Mouse (Mus musculus) hindbrain, embryonic 14.5 days (tissue): ENCODE data around the gene Zkscan2. TPM values are rescaled to one million over a fixed set of nuclear protein-coding genes. Genes with fewer than 3 reads are reported as not detected.

Experiments
- ATAC-seq: fragments of 200-750 bp; cut with Nextera tagmentation; 2 replicates; pipeline ENCODE4 v1.8.0; 2017; ENCODE audit warnings: moderate number of reproducible peaks, mild to moderate bottlenecking, moderate TSS enrichment, moderate library complexity; ENCODE audit not compliant: low FRiP score
- DNase-seq: peaks from one replicate; pipeline ENCODE4 v3.0.0-alpha.2; 2015; ENCODE audit warnings: low spot score
- H3K27ac ChIP-seq: fragments of 300-500 bp; sonication (generic); 2 replicates; pipeline ENCODE4 v1.5.1; 2014; ENCODE audit warnings: mild to moderate bottlenecking, moderate library complexity
- H3K27me3 ChIP-seq: fragments of 300-500 bp; sonication (generic); 2 replicates; pipeline ENCODE4 v1.6.1; 2014; ENCODE audit warnings: mild to moderate bottlenecking, low read length, mixed read lengths; ENCODE audit not compliant: control insufficient read depth, insufficient read depth
- H3K36me3 ChIP-seq: fragments of 300-500 bp; sonication (generic); replicated peaks from 2 replicates; pipeline ENCODE4 v1.6.1; 2014; ENCODE audit not compliant: control insufficient read depth, insufficient read depth
- H3K4me1 ChIP-seq: fragments of 300-500 bp; sonication (generic); replicated peaks from 2 replicates; pipeline ENCODE4 v1.6.1; 2014; ENCODE audit warnings: antibody characterized with exemption, low read length, mixed read lengths; ENCODE audit not compliant: control insufficient read depth, insufficient read depth
- H3K4me2 ChIP-seq: fragments of 300-500 bp; sonication (generic); replicated peaks from 2 replicates; pipeline ENCODE4 v1.6.1; 2014; ENCODE audit warnings: mild to moderate bottlenecking, moderate library complexity
- H3K4me3 ChIP-seq: fragments of 300-500 bp; sonication (generic); replicated peaks from 2 replicates; pipeline ENCODE4 v1.5.1; 2014; ENCODE audit warnings: mild to moderate bottlenecking, low read length
- H3K9ac ChIP-seq: fragments of 300-500 bp; sonication (generic); 2 replicates; pipeline ENCODE4 v1.6.1; 2014
- H3K9me3 ChIP-seq: fragments of 300-500 bp; sonication (generic); 2 replicates; pipeline ENCODE4 v1.6.1; 2016; ENCODE audit warnings: low read length; ENCODE audit not compliant: control insufficient read depth
- whole genome bisulfite sequencing: fragments of 180-500 bp; shearing (Covaris S2); extraction: QIAGEN DNeasy Blood & Tissue Kit; methylation state at CpG from one replicate; pipeline ENCODE4 v1.1.7; 2014; 5-methylcytosine and 5-hydroxymethylcytosine counted together
- polyA plus RNA-seq: library from polyadenylated mRNA; unstranded; fragments of >200 nt; fragmentation: Nextera tagmentation; extraction: Ambion mirVana; gene quantifications from 2 replicates; pipeline ENCODE4 v1.2.1, GENCODE M21; 2014

The Zkscan2 gene
- polyA plus RNA-seq, 1 experiment from 2014 or later, result 16.9 TPM

DNA sequence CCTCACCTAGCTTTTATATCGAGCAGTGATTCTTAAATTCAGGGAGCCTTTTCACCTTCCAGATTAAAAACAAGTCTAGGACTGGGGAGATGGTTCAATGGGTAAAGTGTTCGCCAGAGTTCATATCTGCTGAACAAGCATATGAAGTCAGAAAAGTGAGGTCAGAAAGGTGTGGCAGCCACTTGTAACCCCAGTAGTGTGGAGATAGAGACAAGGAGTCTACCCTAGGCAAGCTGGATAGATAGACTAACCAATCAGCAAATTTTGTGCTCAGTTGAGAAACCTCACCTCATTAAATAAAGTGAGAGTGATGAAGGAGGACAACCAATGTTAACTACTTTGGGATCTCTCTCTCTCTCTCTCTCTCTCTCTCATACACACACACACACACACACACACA, 49.7 kb downstream of the Zkscan2 start:
- no peaks in the 10 kb centered on the region for H3K36me3 ChIP-seq
- no peaks in the 10 kb centered on the region for H3K9me3 ChIP-seq
- H3K27ac ChIP-seq, result no peak overlapping the region
- ATAC-seq (no peak), DNase-seq (no peak)
- H3K4me1 ChIP-seq, result no peaks in the 10 kb centered on the region
- 91% methylated on average over 2 of the region's 2 CpGs for WGBS
- H3K4me3 ChIP-seq, result no peak overlapping the region
- H3K4me2 ChIP-seq, result no peak overlapping the region
- no peaks in the 10 kb centered on the region for H3K27me3 ChIP-seq
- H3K9ac ChIP-seq, result no peak overlapping the region

- ATAC-seq (no peak), DNase-seq (no peak)
- Histone ChIP-seq H3K27ac (no peak overlapping the region), H3K9ac (no peak overlapping the region), H3K4me3 (no peak overlapping the region), H3K4me2 (no peak overlapping the region), H3K27me3 (no peaks in the 10 kb centered on the region), H3K4me1 (no peaks in the 10 kb centered on the region), H3K36me3 (no peaks in the 10 kb centered on the region), H3K9me3 (no peaks in the 10 kb centered on the region)
- WGBS, result 59% methylated on average over 10 of the region's 10 CpGs
Observed at GRCm38 (mm10) chr7:123449676-123450075, 50.6 kb downstream of the Zkscan2 start.

GRCm38 (mm10) chr7:123448794-123449193, 51.5 kb downstream of the Zkscan2 start:
- Histone ChIP-seq H3K27me3 (no peaks in the 10 kb centered on the region), H3K9me3 (no peaks in the 10 kb centered on the region), H3K4me2 (no peak overlapping the region), H3K27ac (no peak overlapping the region), H3K36me3 (no peaks in the 10 kb centered on the region), H3K9ac (no peak overlapping the region), H3K4me1 (no peaks in the 10 kb centered on the region), H3K4me3 (no peak overlapping the region)
- ATAC-seq, result no peak
- no peak for DNase-seq
- 95% methylated on average over 2 of the region's 2 CpGs for WGBS

GRCm38 (mm10) chr7:123442079-123442478, 58.2 kb downstream of the Zkscan2 start:
- no peak overlapping the region for H3K27ac ChIP-seq
- 85% methylated on average over 1 of the region's 1 CpGs for WGBS
- no peak overlapping the region for H3K4me2 ChIP-seq
- no peak overlapping the region for H3K4me3 ChIP-seq
- ATAC-seq, result no peak
- H3K27me3 ChIP-seq, result no peaks in the 10 kb centered on the region
- 0 out of 2 replicates have a peak, but pooled peaks cover 2% of the 10 kb centered on the region for H3K9me3 ChIP-seq
- DNase-seq, result no peak
- H3K9ac ChIP-seq, result no peak overlapping the region
- H3K36me3 ChIP-seq, result no peaks in the 10 kb centered on the region
- H3K4me1 ChIP-seq, result no peaks in the 10 kb centered on the region

DNA sequence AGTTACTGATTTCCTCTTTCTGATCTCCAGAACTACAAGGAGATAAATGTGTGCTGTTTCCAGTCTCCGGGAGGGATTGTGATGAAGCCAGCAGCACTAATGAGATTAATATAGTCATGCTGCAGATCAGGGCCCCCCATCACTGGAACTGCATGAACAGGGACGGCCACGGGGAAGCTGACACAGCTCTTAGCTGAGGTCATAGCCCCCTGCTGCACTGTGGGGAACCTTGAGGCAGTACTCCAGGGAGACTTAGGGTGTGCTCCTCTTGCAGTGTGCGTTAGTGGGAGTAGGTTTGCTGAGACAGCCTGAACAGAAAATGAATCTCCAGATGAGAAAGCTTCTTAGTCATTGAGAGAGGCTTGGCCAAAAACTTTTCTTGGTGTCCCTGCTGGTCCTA, 69.0 kb downstream of the Zkscan2 start:
- Histone ChIP-seq H3K4me3 (no peak overlapping the region), H3K9me3 (0 out of 2 replicates have a peak, but pooled peaks cover 8% of the 10 kb centered on the region), H3K27me3 (no peaks in the 10 kb centered on the region), H3K36me3 (peaks cover 38% of the 10 kb centered on the region), H3K9ac (no peak overlapping the region), H3K27ac (no peak overlapping the region), H3K4me2 (no peak overlapping the region), H3K4me1 (no peaks in the 10 kb centered on the region)
- 65% methylated on average over 4 of the region's 4 CpGs for WGBS
- no peak for ATAC-seq
- DNase-seq, result no peak

DNA sequence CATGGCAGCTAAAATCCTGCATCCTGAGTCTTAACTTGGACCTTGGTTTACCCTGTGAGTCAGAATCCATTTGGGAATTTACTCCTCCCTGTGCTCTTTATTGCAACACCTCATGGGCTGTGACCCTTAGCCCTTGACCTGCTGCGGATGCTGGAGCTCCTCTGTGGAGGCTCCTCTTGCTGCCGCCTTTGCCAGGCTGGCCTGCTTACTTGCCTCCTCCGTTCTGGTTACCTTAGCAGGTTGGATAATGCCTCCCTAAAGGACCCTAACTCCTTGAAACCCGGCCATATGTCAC, 69.9 kb downstream of the Zkscan2 start:
- DNase-seq (no peak), ATAC-seq (no peak)
- 89% methylated on average over 4 of the region's 4 CpGs for WGBS
- Histone ChIP-seq H3K36me3 (peaks cover 41% of the 10 kb centered on the region), H3K4me3 (no peak overlapping the region), H3K27me3 (no peaks in the 10 kb centered on the region), H3K9me3 (0 out of 2 replicates have a peak, but pooled peaks cover 8% of the 10 kb centered on the region), H3K4me2 (no peak overlapping the region), H3K27ac (no peak overlapping the region), H3K9ac (no peak overlapping the region), H3K4me1 (no peaks in the 10 kb centered on the region)

DNA sequence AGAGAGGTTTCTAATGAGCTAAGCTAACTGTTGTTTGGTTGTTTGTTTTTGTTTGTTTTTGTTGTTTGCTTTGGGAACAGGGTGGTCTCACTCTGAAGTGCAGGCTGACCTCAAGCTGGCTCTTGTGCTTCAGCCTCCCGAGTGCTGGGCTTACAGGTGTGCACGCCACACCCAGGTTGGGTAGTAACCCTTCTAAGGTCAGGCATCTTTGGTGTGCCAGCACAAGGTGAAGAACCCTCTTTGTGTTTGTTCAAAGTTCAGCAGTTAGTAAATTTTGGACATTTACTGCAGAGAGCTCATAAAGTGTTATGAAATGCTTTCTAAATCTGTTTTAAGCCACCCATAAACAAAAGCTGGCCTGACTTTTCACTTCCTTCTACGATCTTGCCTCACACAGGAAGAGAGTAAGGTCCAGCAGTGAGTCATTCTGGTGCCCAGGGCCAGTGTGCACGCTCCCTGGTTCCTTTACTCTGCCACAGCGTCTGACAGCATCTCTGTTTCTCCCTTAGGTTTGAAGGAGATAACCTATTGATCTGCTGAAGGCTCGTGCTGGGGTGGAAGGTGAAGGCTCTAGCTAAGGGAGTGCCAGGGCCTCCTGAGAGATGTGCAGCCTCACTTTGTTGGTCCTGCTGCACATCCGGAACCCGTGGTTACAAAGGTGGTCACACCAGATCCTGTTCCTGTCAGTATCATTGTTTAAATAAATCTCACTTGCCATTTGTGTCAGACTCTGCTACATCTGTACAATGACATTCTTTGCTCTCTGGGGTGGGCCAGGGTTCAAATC, 70.4 kb downstream of the Zkscan2 start:
- WGBS, result 89% methylated on average over 8 of the region's 8 CpGs
- Histone ChIP-seq H3K4me3 (no peak overlapping the region), H3K9ac (no peak overlapping the region), H3K27ac (no peak overlapping the region), H3K27me3 (no peaks in the 10 kb centered on the region), H3K4me2 (no peak overlapping the region), H3K9me3 (0 out of 2 replicates have a peak, but pooled peaks cover 8% of the 10 kb centered on the region), H3K36me3 (peaks cover 46% of the 10 kb centered on the region), H3K4me1 (no peaks in the 10 kb centered on the region)
- DNase-seq (no peak), ATAC-seq (no peak)

Other genes starting within 250 kb of the Zkscan2 start
- gene Lcmt1, start 130.7 kb downstream of the Zkscan2 start, polyA plus RNA-seq, result 106 and 110 TPM in 2 replicates
- gene Arhgap17, start 130.5 kb downstream of the Zkscan2 start, polyA plus RNA-seq, result 11.4 and 11.7 TPM in 2 replicates
- 0.14 TPM in 1 of 2 replicates, not detected in the other for gene Aqp8, start 38.2 kb downstream of the Zkscan2 start, polyA plus RNA-seq